Mouse (Mus musculus): ENCODE results near the gene Psme2b.
"Not testable (repeated sequence)": the region's sequence is repeated elsewhere in the genome, so short reads cannot be mapped to it uniquely, and the experiment has no call there.

Psme2b gene

GRCm38 (mm10) chr11:48946090-48946489 is at the start of gene Psme2b:
Gene Psme2b, minus strand, starts transcription at chr11:48946190.
- DNase-seq (ENCODE audit: low spot score), result not testable (repeated sequence)

GRCm38 (mm10) chr11:48994018-48994417 is 48.0 kb upstream of the Psme2b start, which contains the start of gene Tgtp1:
Gene Tgtp1, minus strand, starts transcription at chr11:48994172.
- DNase-seq (ENCODE audit: low spot score), result not testable (repeated sequence)

- not testable (repeated sequence) for DNase-seq (ENCODE audit: low spot score)
These were observed 47.3 kb upstream of the Psme2b start for GRCm38 (mm10) chr11:48993296-48993695.

- not testable (repeated sequence) for DNase-seq (ENCODE audit: low spot score)
These were observed 45.9 kb upstream of the Psme2b start, which contains the start of gene Gm12185 for GRCm38 (mm10) chr11:48991740-48992520. Gene Gm12185, minus strand, starts transcription at chr11:48992226.

GRCm38 (mm10) chr11:48989981-48990380 is 44.0 kb upstream of the Psme2b start:
- DNase-seq (ENCODE audit: low spot score), result not testable (repeated sequence)

GRCm38 (mm10) chr11:48988219-48988618 is 42.2 kb upstream of the Psme2b start:
- DNase-seq (ENCODE audit: low spot score), result not testable (repeated sequence)

GRCm38 (mm10) chr11:48982848-48983247 is 36.9 kb upstream of the Psme2b start:
- not testable (repeated sequence) for DNase-seq (ENCODE audit: low spot score)

- DNase-seq (ENCODE audit: low spot score), result not testable (repeated sequence)
These were observed 34.1 kb upstream of the Psme2b start for GRCm38 (mm10) chr11:48980052-48980451.

GRCm38 (mm10) chr11:48979251-48979650 is 33.3 kb upstream of the Psme2b start, which contains the start of gene 9930111J21Rik1:
Gene 9930111J21Rik1, minus strand, starts transcription at chr11:48979398.
- not testable (repeated sequence) for DNase-seq (ENCODE audit: low spot score)

GRCm38 (mm10) chr11:48978240-48978939 is 32.4 kb upstream of the Psme2b start, which contains the start of gene Olfr56:
Gene Olfr56, plus strand, starts transcription at chr11:48978889.
- not testable (repeated sequence) for DNase-seq (ENCODE audit: low spot score)

- DNase-seq (ENCODE audit: low spot score), result not testable (repeated sequence)
These were observed 28.7 kb upstream of the Psme2b start for GRCm38 (mm10) chr11:48974686-48975085.

GRCm38 (mm10) chr11:48939286-48939685 is 6.7 kb downstream of the Psme2b start:
- not testable (repeated sequence) for DNase-seq (ENCODE audit: low spot score)

GRCm38 (mm10) chr11:48935291-48935690 is 10.7 kb downstream of the Psme2b start:
- not testable (repeated sequence) for DNase-seq (ENCODE audit: low spot score)

GRCm38 (mm10) chr11:48933923-48934322 is 12.1 kb downstream of the Psme2b start:
- not testable (repeated sequence) for DNase-seq (ENCODE audit: low spot score)

GRCm38 (mm10) chr11:48933422-48933821 is 12.6 kb downstream of the Psme2b start:
- DNase-seq (ENCODE audit: low spot score), result not testable (repeated sequence)

GRCm38 (mm10) chr11:48928068-48928467 is 17.9 kb downstream of the Psme2b start:
- not testable (repeated sequence) for DNase-seq (ENCODE audit: low spot score)

GRCm38 (mm10) chr11:48926437-48926836 is 19.6 kb downstream of the Psme2b start:
- not testable (repeated sequence) for DNase-seq (ENCODE audit: low spot score)

- not testable (repeated sequence) for DNase-seq (ENCODE audit: low spot score)
These were observed 22.2 kb downstream of the Psme2b start for GRCm38 (mm10) chr11:48923818-48924217.

GRCm38 (mm10) chr11:48918380-48918779 is 27.6 kb downstream of the Psme2b start:
- DNase-seq (ENCODE audit: low spot score), result no peak

- no peak for DNase-seq (ENCODE audit: low spot score)
These were observed 32.4 kb downstream of the Psme2b start for GRCm38 (mm10) chr11:48913611-48914010.

GRCm38 (mm10) chr11:48908459-48908858 is 37.5 kb downstream of the Psme2b start:
- no peak for DNase-seq (ENCODE audit: low spot score)

- DNase-seq (ENCODE audit: low spot score), result no peak
These were observed 44.0 kb downstream of the Psme2b start, which contains the start of gene Gm5431 for GRCm38 (mm10) chr11:48902021-48902420. Gene Gm5431, minus strand, starts transcription at chr11:48902214.

Measured in adipocyte (in vitro differentiated cells).